Mouse (Mus musculus) MN1 (cell line): ENCODE data around the gene Dhx34.
A peak's percentile ranks its signal among the peaks of the same experiment; 100 is the strongest.

Experiments
- DNase-seq: peaks from one replicate; pipeline ENCODE4 v3.0.0-alpha.2; 2016; ENCODE audit warnings: low spot score

The Dhx34 gene

GRCm38 (mm10) chr7:16161302-16161701 lies 60.5 kb downstream of the Dhx34 start:
- no peak for DNase-seq

- DNase-seq, result no peak
Observed at GRCm38 (mm10) chr7:16160702-16161101, 61.1 kb downstream of the Dhx34 start.

- DNase-seq, result no peak
Observed at GRCm38 (mm10) chr7:16158735-16159134, 63.1 kb downstream of the Dhx34 start.

GRCm38 (mm10) chr7:16156105-16156714 lies 65.6 kb downstream of the Dhx34 start:
- no peak for DNase-seq

GRCm38 (mm10) chr7:16155132-16155872 lies 66.5 kb downstream of the Dhx34 start:
- DNase-seq, result no peak

- peak; percentile 74 for DNase-seq
Observed at GRCm38 (mm10) chr7:16153522-16153921, 68.3 kb downstream of the Dhx34 start.

- no peak for DNase-seq
Observed at GRCm38 (mm10) chr7:16150191-16151145, 71.4 kb downstream of the Dhx34 start.

- DNase-seq, result peak; percentile 27
Observed at GRCm38 (mm10) chr7:16149241-16149640, 72.6 kb downstream of the Dhx34 start.

- peak; percentile 42 for DNase-seq
Observed at GRCm38 (mm10) chr7:16147643-16148042, 74.2 kb downstream of the Dhx34 start.
